Mouse (Mus musculus) stomach, embryonic 15.5 days (tissue): ENCODE results near the gene Kl. TPM values are rescaled to one million over a fixed set of nuclear protein-coding genes. Genes with fewer than 3 reads are reported as not detected.

Experiments used
- ATAC-seq: fragments of 200-750 bp; cut with Nextera tagmentation; 2 replicates; pipeline ENCODE4 v1.8.0; 2017; ENCODE audit warnings: low read depth, moderate number of reproducible peaks, moderate TSS enrichment; ENCODE audit not compliant: insufficient read depth, low FRiP score
- H3K27ac ChIP-seq: fragments of 300-500 bp; sonication (generic); 2 replicates; pipeline ENCODE4 v1.5.1; 2015; ENCODE audit warnings: mild to moderate bottlenecking, inconsistent platforms
- H3K27me3 ChIP-seq: fragments of 300-500 bp; sonication (generic); replicated peaks from 2 replicates; pipeline ENCODE4 v1.6.1; 2015; ENCODE audit warnings: inconsistent platforms
- H3K36me3 ChIP-seq: fragments of 300-500 bp; sonication (generic); 2 replicates; pipeline ENCODE4 v1.6.1; 2015; ENCODE audit warnings: inconsistent platforms
- H3K4me1 ChIP-seq: fragments of 300-500 bp; sonication (generic); 2 replicates; pipeline ENCODE4 v1.6.1; 2015; ENCODE audit warnings: inconsistent platforms
- H3K4me2 ChIP-seq: fragments of 300-500 bp; sonication (generic); 2 replicates; pipeline ENCODE4 v1.6.1; 2015; ENCODE audit warnings: mild to moderate bottlenecking, inconsistent platforms
- H3K4me3 ChIP-seq: fragments of 300-500 bp; sonication (generic); replicated peaks from 2 replicates; pipeline ENCODE4 v1.5.1; 2015; ENCODE audit warnings: inconsistent platforms
- H3K9ac ChIP-seq: fragments of 300-500 bp; sonication (generic); 2 replicates; pipeline ENCODE4 v1.6.1; 2015; ENCODE audit warnings: inconsistent platforms
- H3K9me3 ChIP-seq: fragments of 300-500 bp; sonication (generic); 2 replicates; pipeline ENCODE4 v1.6.1; 2016; ENCODE audit warnings: inconsistent platforms
- WGBS: fragments of 180-500 bp; shearing (Covaris S2); methylation state at CpG from one replicate; pipeline ENCODE4 v1.1.7; 2015; 5-methylcytosine and 5-hydroxymethylcytosine counted together
- polyA plus RNA-seq: library from polyadenylated mRNA; unstranded; fragments of >200 nt; fragmentation: Nextera tagmentation; extraction: Ambion mirVana; gene quantifications from 2 replicates; pipeline ENCODE4 v1.2.1, GENCODE M21; 2015

The Kl gene
- polyA plus RNA-seq, 1 experiment from 2014 or later: 0.13 TPM

- WGBS: 36% methylated on average over 5 of the region's 5 CpGs
- peak overlapping the region; percentile 46 for H3K27ac ChIP-seq
- ATAC-seq: no peak
Observed at GRCm38 (mm10) chr5:151018959-151019358, 66.6 kb downstream of the Kl start.

GRCm38 (mm10) chr5:151020031-151020820 is 67.8 kb downstream of the Kl start:
- ATAC-seq: no peak
- Histone ChIP-seq H3K36me3 (no peaks in the 10 kb centered on the region), H3K4me3 (no peak overlapping the region), H3K9ac (no peak overlapping the region), H3K27me3 (no peaks in the 10 kb centered on the region), H3K9me3 (no peaks in the 10 kb centered on the region), H3K4me1 (peaks cover 13% of the 10 kb centered on the region; the same call in 1 of the 2 replicates), H3K27ac (no peak overlapping the region), H3K4me2 (no peak overlapping the region)
- 59% methylated on average over 13 of the region's 13 CpGs for WGBS

More at GRCm38 (mm10) chr5:151018959-151019358, 66.6 kb downstream of the Kl start:
- Histone ChIP-seq H3K9ac (no peak overlapping the region), H3K36me3 (no peaks in the 10 kb centered on the region), H3K9me3 (no peaks in the 10 kb centered on the region), H3K27me3 (no peaks in the 10 kb centered on the region), H3K4me1 (0 out of 2 replicates have a peak, but pooled peaks cover 13% of the 10 kb centered on the region), H3K4me3 (no peak overlapping the region), H3K4me2 (no peak overlapping the region)

GRCm38 (mm10) chr5:151020831-151021230 is 68.4 kb downstream of the Kl start:
- no peak for ATAC-seq
- H3K4me2 ChIP-seq: no peak overlapping the region
- no peaks in the 10 kb centered on the region for H3K27me3 ChIP-seq
- no peak overlapping the region for H3K27ac ChIP-seq
- 68% methylated on average over 14 of the region's 14 CpGs for WGBS
- H3K4me1 ChIP-seq: peaks cover 13% of the 10 kb centered on the region; the same call in 1 of the 2 replicates
- no peak overlapping the region for H3K9ac ChIP-seq
- no peaks in the 10 kb centered on the region for H3K9me3 ChIP-seq
- no peak overlapping the region for H3K4me3 ChIP-seq
- no peaks in the 10 kb centered on the region for H3K36me3 ChIP-seq

DNA sequence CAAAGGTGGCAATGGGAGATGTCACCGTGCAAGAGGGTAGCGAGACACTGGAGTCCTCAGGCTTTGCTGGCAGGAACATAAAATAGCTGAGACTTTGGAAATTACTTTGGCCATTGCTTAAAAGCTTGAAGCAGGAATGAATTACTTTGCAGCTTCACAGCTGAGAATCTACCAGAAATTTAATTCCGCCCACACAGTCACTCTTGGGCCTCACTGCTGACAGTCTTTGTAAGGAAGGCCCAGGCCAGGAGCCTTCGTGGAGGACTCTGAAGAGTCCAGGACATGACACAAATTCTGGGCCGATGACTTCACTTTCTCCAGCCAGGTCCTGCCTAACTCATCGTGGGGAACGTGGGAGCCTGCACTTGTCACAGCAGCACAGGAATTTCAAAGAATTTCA is 69.6 kb downstream of the Kl start:
- Histone ChIP-seq H3K9ac (no peak overlapping the region), H3K27ac (no peak overlapping the region), H3K4me2 (no peak overlapping the region), H3K36me3 (no peaks in the 10 kb centered on the region), H3K9me3 (no peaks in the 10 kb centered on the region), H3K27me3 (no peaks in the 10 kb centered on the region), H3K4me1 (peaks cover 13% of the 10 kb centered on the region; the same call in 1 of the 2 replicates), H3K4me3 (no peak overlapping the region)
- no peak for ATAC-seq
- 69% methylated on average over 7 of the region's 7 CpGs for WGBS

GRCm38 (mm10) chr5:151022939-151023338 is 70.5 kb downstream of the Kl start:
- Histone ChIP-seq H3K27ac (peak overlapping the region; percentile 74), H3K36me3 (no peaks in the 10 kb centered on the region), H3K4me1 (peaks cover 13% of the 10 kb centered on the region; the same call in 1 of the 2 replicates), H3K27me3 (no peaks in the 10 kb centered on the region), H3K9me3 (no peaks in the 10 kb centered on the region), H3K4me2 (peak overlapping the region; percentile 29; the same call in 1 of the 2 replicates), H3K9ac (no peak overlapping the region), H3K4me3 (no peak overlapping the region)
- ATAC-seq: no peak
- 4% methylated on average over 1 of the region's 1 CpGs for WGBS

- peak; percentile 47; the same call in 1 of the 2 replicates for ATAC-seq
- Histone ChIP-seq H3K36me3 (no peaks in the 10 kb centered on the region), H3K4me3 (no peak overlapping the region), H3K9ac (no peak overlapping the region), H3K27me3 (no peaks in the 10 kb centered on the region), H3K4me2 (peak overlapping the region; percentile 29; the same call in 1 of the 2 replicates), H3K9me3 (no peaks in the 10 kb centered on the region), H3K4me1 (peaks cover 13% of the 10 kb centered on the region; the same call in 1 of the 2 replicates), H3K27ac (peak overlapping the region; percentile 74)
- WGBS: 16% methylated on average over 8 of the region's 8 CpGs
Observed at GRCm38 (mm10) chr5:151023461-151023860, 71.1 kb downstream of the Kl start.

GRCm38 (mm10) chr5:151024483-151024882 is 72.1 kb downstream of the Kl start:
- H3K4me2 ChIP-seq: no peak overlapping the region
- H3K36me3 ChIP-seq: no peaks in the 10 kb centered on the region
- H3K27me3 ChIP-seq: no peaks in the 10 kb centered on the region
- ATAC-seq: no peak
- no peak overlapping the region for H3K9ac ChIP-seq
- H3K9me3 ChIP-seq: no peaks in the 10 kb centered on the region
- no peak overlapping the region for H3K4me3 ChIP-seq
- H3K4me1 ChIP-seq: peaks cover 13% of the 10 kb centered on the region; the same call in 1 of the 2 replicates
- H3K27ac ChIP-seq: peak overlapping the region; percentile 74; the same call in 1 of the 2 replicates
- WGBS: 66% methylated on average over 2 of the region's 2 CpGs

GRCm38 (mm10) chr5:151026069-151026468 is 73.7 kb downstream of the Kl start:
- H3K27ac ChIP-seq: no peak overlapping the region
- no peaks in the 10 kb centered on the region for H3K9me3 ChIP-seq
- no peak overlapping the region for H3K4me2 ChIP-seq
- ATAC-seq: no peak
- H3K4me1 ChIP-seq: peaks cover 11% of the 10 kb centered on the region; the same call in 1 of the 2 replicates
- no peaks in the 10 kb centered on the region for H3K36me3 ChIP-seq
- H3K27me3 ChIP-seq: no peaks in the 10 kb centered on the region
- H3K9ac ChIP-seq: no peak overlapping the region
- WGBS: 78% methylated on average over 4 of the region's 4 CpGs
- no peak overlapping the region for H3K4me3 ChIP-seq

DNA sequence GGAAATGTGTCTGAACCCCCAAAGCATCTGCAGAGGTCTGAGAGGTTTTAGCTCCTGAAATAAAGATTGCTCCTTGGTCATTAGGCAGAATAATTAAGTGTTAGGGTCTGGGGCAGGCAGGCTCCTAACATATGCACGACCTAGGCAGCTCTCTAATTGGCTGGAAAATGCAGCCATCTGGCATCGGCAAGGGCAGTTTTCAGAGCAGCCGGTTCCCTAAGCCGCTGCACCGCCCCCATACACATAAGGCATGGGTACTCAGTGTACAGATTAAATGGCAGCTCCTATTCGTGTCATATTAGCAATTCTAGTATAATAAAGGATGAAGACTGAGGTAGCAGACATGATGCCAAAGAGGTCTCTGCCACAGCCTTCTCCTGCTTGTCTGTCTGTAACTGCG is 74.8 kb downstream of the Kl start:
- Histone ChIP-seq H3K9ac (no peak overlapping the region), H3K4me3 (no peak overlapping the region), H3K27me3 (no peaks in the 10 kb centered on the region), H3K9me3 (no peaks in the 10 kb centered on the region), H3K4me2 (no peak overlapping the region), H3K4me1 (peaks cover 11% of the 10 kb centered on the region; the same call in 1 of the 2 replicates), H3K27ac (no peak overlapping the region), H3K36me3 (no peaks in the 10 kb centered on the region)
- 73% methylated on average over 7 of the region's 7 CpGs for WGBS
- ATAC-seq: no peak

GRCm38 (mm10) chr5:151028906-151029305 is 76.5 kb downstream of the Kl start:
- Histone ChIP-seq H3K9me3 (no peaks in the 10 kb centered on the region), H3K4me1 (peaks cover 3% of the 10 kb centered on the region; the same call in 1 of the 2 replicates), H3K9ac (no peak overlapping the region), H3K4me2 (no peak overlapping the region), H3K27ac (no peak overlapping the region), H3K27me3 (no peaks in the 10 kb centered on the region), H3K36me3 (no peaks in the 10 kb centered on the region), H3K4me3 (no peak overlapping the region)
- WGBS: 68% methylated on average over 6 of the region's 6 CpGs
- no peak for ATAC-seq

DNA sequence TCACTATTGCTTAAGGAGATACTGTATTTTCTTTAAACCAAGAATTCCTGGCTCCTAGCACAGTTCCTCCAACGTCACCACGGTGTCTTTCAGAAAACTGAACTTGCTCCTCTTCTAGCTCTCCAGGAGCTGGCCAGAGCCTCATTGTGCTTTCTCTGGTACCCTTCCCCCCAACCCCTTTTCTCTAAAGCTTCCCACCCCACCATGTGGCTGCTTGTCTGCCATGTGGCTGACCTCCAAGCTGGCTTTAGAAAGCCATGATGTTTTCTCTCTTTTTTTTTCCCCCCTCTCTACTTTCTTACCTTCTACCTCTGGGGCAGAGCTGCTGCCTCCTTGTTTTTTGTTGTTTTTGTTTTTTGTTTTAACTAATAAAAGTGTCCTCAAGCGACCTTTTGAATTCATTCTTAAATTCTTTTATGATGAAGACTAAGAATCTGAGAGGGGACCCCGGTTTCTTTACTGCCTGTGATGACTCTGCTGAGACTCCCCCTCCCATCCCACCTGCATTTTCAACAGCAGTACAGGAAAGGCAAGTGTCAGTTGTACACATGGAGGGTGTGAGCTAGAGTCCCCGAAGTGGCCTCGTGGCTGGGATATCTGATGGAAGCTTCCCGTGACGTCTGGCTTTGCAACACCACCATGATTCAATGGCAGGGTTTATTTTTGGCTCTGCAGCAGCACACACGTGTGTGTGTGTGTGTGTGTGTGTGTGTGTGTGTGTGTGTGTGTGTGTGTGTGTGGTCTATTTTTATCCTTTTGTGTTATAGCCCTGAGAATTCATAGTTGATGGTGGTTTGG is 82.5 kb downstream of the Kl start:
- Histone ChIP-seq H3K27me3 (no peaks in the 10 kb centered on the region), H3K4me1 (no peaks in the 10 kb centered on the region), H3K9me3 (no peaks in the 10 kb centered on the region), H3K27ac (no peak overlapping the region), H3K9ac (no peak overlapping the region), H3K36me3 (0 out of 2 replicates have a peak, but pooled peaks cover 6% of the 10 kb centered on the region), H3K4me3 (no peak overlapping the region), H3K4me2 (no peak overlapping the region)
- WGBS: 59% methylated on average over 9 of the region's 9 CpGs
- no peak for ATAC-seq

DNA sequence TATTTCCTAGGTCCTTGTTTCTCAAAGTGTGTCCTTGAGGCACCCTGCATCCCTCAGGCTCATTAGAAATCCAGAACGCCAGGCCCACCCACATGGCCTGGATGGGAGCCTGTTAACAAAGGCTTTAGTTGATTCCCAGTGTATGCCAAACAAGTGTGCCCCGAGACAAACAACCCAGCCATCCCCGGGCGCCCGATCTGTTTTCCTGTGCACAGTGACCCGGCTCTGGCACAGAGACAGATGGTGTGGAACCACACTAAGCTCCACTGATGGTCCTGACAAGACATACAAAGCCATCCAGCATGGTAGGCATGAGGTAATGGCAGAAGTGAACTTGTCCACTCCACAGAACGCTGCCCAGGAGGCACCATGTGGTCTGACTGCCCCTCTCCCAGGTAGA is 85.5 kb downstream of the Kl start:
- H3K4me3 ChIP-seq: no peak overlapping the region
- no peak for ATAC-seq
- 80% methylated on average over 7 of the region's 7 CpGs for WGBS

More for the DNA sequence above, 85.5 kb downstream of the Kl start:
- Histone ChIP-seq H3K9me3 (no peaks in the 10 kb centered on the region), H3K4me2 (no peak overlapping the region), H3K4me1 (no peaks in the 10 kb centered on the region), H3K9ac (no peak overlapping the region), H3K27me3 (no peaks in the 10 kb centered on the region), H3K27ac (no peak overlapping the region), H3K36me3 (peaks cover 15% of the 10 kb centered on the region; the same call in 1 of the 2 replicates)
